Mouse (Mus musculus): ENCODE measurements at regions not wholly inside any gene's neighbourhood (a gene's known extent, or its start where the extent isn't known, plus 50 kb on each side); places are given as distances from the start of the nearest gene placed in this dataset.

DNA sequence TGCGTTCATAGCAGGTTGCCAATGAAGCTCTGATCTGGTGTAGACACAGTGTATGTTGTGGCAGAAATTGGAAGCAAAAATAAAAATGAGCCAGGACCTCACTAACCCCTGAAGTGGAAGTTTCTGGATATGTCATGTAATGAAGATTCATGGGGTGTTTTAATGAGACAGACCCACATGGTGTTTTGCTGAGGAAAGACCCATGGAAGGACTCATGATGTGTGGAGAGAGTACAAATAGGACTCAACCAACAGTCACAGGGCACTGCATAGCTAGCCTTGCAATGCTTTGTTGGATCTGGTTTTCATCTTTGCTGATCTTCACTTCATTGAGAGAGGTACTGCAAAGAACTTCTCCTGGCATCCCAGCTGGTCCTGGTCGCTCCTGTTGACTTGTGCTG is 2399.2 kb upstream of the Gm7489 start:
- no peaks in the 10 kb centered on the region for H3K36me3 ChIP-seq (ENCODE audit: control insufficient read depth, insufficient read depth, low read length)
- no peaks in the 10 kb centered on the region for H3K27me3 ChIP-seq (replicated peaks; ENCODE audit: control insufficient read depth, insufficient read depth, low read length)
- H3K4me3 ChIP-seq (ENCODE audit: insufficient read depth, low read depth, low read length): no peak overlapping the region
- H3K27ac ChIP-seq (ENCODE audit: insufficient read depth, low read depth, low read length): no peak overlapping the region
- DNase-seq: no peak
- no peak for TF ChIP-seq CTCF (conservative IDR thresholded peaks at IDR 0.05; ENCODE audit: insufficient read depth, insufficient read length, low read depth, low read length)
- TF ChIP-seq POLR2A (IDR thresholded peaks at IDR 0.05; ENCODE audit: low read depth, low read length): no peak
- no peaks in the 10 kb centered on the region for H3K4me1 ChIP-seq (ENCODE audit: control insufficient read depth, insufficient read depth, low read length)
- 92% methylated on average over 2 of the region's 2 CpGs for WGBS

DNA sequence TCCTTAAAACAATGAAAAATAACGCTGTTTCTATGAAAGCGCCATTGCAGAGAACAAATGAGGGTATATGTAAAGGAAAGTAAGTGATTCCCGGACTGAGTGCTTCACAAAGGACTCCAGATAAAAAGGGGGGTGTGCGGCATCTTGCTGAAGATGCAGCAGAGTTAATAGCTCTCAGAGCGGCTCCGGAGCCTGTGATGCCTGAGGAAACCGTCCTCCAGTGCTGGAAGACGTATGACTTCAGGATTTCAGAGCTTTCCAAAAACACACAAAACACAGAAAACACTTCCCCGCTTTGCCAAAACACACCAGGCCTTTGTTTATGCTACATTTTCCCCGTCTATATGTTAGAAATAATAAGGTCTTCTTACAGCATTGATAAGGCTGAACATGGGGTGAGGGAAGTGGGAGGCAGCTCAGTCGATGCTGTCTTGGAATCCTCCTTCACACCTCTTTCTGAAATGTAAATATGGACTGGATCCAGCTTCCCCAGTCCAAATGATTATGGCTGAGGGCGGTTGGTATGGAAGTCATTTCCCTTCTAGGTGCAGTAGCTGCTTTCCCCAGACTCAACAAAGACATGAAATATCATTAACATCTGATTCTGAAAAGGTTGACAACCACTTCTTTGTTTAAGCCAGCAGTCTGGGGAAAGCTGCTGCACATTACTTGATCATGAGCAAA is 2382.5 kb upstream of the Gm7489 start:
- Histone ChIP-seq H3K4me1 (ENCODE audit: control insufficient read depth, insufficient read depth, low read length) (no peaks in the 10 kb centered on the region), H3K36me3 (ENCODE audit: control insufficient read depth, insufficient read depth, low read length) (no peaks in the 10 kb centered on the region), H3K27ac (ENCODE audit: insufficient read depth, low read depth, low read length) (no peak overlapping the region), H3K4me3 (ENCODE audit: insufficient read depth, low read depth, low read length) (no peak overlapping the region), H3K27me3 (replicated peaks; ENCODE audit: control insufficient read depth, insufficient read depth, low read length) (no peaks in the 10 kb centered on the region)
- 80% methylated on average over 12 of the region's 12 CpGs for WGBS
- no peak for TF ChIP-seq CTCF (conservative IDR thresholded peaks at IDR 0.05; ENCODE audit: insufficient read depth, insufficient read length, low read depth, low read length)
- TF ChIP-seq POLR2A (IDR thresholded peaks at IDR 0.05; ENCODE audit: low read depth, low read length): no peak
- no peak for DNase-seq

DNA sequence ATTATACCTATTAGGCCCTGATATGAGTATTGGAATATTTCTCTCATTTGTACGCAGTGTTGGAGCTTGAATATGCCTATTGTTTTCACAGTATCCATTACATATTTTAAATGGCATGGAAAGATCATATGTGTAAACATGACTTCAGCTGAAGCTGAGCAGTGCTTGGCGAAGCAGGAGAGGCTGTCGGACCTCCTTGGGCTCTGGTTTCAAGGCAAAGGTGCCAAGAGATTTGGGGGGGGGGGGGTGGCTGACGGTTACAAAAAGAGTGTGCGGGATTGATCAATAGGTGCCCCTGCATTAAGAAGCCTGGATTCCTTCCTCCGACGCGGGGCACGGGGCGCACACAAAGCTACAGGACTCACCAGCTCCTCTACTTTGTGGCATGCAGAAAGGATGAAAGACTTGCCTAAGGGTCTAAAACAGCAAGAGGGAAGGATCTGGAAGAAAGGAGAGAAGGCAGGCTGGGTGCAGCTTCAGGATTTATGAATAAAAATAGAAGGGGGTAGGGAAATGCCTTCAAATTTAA is 2381.9 kb upstream of the Gm7489 start:
- TF ChIP-seq POLR2A (IDR thresholded peaks at IDR 0.05; ENCODE audit: low read depth, low read length) (no peak), CTCF (conservative IDR thresholded peaks at IDR 0.05; ENCODE audit: insufficient read depth, insufficient read length, low read depth, low read length) (no peak)
- Histone ChIP-seq H3K27me3 (replicated peaks; ENCODE audit: control insufficient read depth, insufficient read depth, low read length) (no peaks in the 10 kb centered on the region), H3K27ac (ENCODE audit: insufficient read depth, low read depth, low read length) (no peak overlapping the region), H3K4me3 (ENCODE audit: insufficient read depth, low read depth, low read length) (no peak overlapping the region), H3K4me1 (ENCODE audit: control insufficient read depth, insufficient read depth, low read length) (no peaks in the 10 kb centered on the region), H3K36me3 (ENCODE audit: control insufficient read depth, insufficient read depth, low read length) (no peaks in the 10 kb centered on the region)
- WGBS: 73% methylated on average over 10 of the region's 10 CpGs
- no peak for DNase-seq

DNA sequence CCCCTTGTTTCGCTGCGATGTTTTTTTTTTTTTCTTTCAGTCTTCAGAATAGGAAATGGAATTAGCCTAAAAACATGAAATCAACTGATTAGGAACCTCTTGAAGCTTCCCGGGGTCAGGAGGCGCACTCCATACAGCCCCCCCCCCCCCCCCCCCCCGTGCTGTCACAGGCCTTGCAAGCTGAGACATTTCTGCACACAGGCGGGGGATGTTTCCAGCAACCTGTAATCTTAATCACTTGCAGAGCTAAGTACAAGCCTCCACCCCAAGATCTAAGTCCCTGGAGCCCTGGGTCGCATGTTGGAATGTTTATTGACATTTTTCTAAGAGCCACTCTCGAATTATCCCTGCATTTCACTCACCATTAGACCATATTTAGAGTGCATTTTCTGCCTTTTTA is 2381.4 kb upstream of the Gm7489 start:
- Histone ChIP-seq H3K36me3 (ENCODE audit: control insufficient read depth, insufficient read depth, low read length) (no peaks in the 10 kb centered on the region), H3K27me3 (replicated peaks; ENCODE audit: control insufficient read depth, insufficient read depth, low read length) (no peaks in the 10 kb centered on the region), H3K27ac (ENCODE audit: insufficient read depth, low read depth, low read length) (no peak overlapping the region), H3K4me1 (ENCODE audit: control insufficient read depth, insufficient read depth, low read length) (no peaks in the 10 kb centered on the region), H3K4me3 (ENCODE audit: insufficient read depth, low read depth, low read length) (no peak overlapping the region)
- WGBS: 36% methylated on average over 8 of the region's 8 CpGs
- TF ChIP-seq POLR2A (IDR thresholded peaks at IDR 0.05; ENCODE audit: low read depth, low read length): no peak
- TF ChIP-seq CTCF (conservative IDR thresholded peaks at IDR 0.05; ENCODE audit: insufficient read depth, insufficient read length, low read depth, low read length): no peak
- DNase-seq: no peak

DNA sequence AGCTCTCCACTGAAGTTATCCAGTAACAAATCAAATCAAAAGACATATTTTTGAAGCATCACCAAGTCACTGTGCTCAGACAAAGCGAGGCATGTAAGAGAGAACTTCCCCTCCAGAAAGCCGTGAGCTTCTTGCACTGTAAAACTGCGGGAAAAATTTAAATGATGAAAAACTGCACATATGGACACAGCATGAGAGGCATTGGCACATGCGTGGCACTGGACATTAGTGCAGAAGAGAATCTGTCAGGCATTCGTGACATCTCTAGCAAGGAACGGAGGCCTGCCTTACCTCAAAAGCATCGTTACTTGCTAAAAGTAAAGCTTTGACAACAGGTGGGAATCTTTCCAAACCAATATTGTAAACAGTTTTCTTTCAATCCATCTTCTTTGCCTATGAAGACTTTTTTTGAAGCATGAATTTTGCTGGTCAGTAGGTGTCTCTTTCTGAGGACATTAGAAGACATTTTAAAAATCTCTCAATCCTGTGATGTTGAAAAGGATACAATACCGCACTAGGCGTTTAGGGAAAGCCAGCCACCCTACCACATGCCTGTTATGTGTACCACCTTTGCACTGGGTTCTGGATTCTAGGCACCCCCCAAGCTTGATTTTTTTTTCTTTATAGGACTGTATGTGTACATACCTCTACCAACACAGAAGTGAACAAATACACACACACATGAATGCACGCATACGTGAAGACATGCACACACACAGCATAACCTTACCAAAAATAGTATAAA is 2380.5 kb upstream of the Gm7489 start:
- 86% methylated on average over 11 of the region's 11 CpGs for WGBS
- DNase-seq: no peak
- no peak overlapping the region for H3K27ac ChIP-seq (ENCODE audit: insufficient read depth, low read depth, low read length)
- TF ChIP-seq POLR2A (IDR thresholded peaks at IDR 0.05; ENCODE audit: low read depth, low read length) (no peak), CTCF (conservative IDR thresholded peaks at IDR 0.05; ENCODE audit: insufficient read depth, insufficient read length, low read depth, low read length) (no peak)
- no peaks in the 10 kb centered on the region for H3K36me3 ChIP-seq (ENCODE audit: control insufficient read depth, insufficient read depth, low read length)
- no peaks in the 10 kb centered on the region for H3K27me3 ChIP-seq (replicated peaks; ENCODE audit: control insufficient read depth, insufficient read depth, low read length)
- no peaks in the 10 kb centered on the region for H3K4me1 ChIP-seq (ENCODE audit: control insufficient read depth, insufficient read depth, low read length)
- H3K4me3 ChIP-seq (ENCODE audit: insufficient read depth, low read depth, low read length): no peak overlapping the region

DNA sequence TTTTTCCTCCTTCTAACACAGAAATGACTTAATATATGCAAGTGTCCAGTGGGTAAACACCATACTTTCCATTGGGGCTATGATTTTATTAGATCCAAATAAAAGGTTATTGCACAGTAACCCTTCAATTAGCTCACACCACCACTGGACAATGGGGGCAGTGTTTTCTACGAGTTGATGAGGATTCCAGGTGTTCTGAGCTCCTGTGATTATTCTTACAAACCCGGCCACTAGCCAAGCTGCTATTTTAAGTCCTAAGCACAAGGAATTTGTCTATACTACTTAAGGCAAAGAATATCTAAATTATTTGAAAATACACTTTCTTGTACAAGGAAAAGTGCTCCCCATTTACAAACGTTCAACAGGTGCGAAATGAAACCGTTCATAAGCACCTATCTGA is 2379.9 kb upstream of the Gm7489 start:
- Histone ChIP-seq H3K36me3 (ENCODE audit: control insufficient read depth, insufficient read depth, low read length) (no peaks in the 10 kb centered on the region), H3K27ac (ENCODE audit: insufficient read depth, low read depth, low read length) (no peak overlapping the region), H3K4me1 (ENCODE audit: control insufficient read depth, insufficient read depth, low read length) (no peaks in the 10 kb centered on the region), H3K27me3 (replicated peaks; ENCODE audit: control insufficient read depth, insufficient read depth, low read length) (no peaks in the 10 kb centered on the region), H3K4me3 (ENCODE audit: insufficient read depth, low read depth, low read length) (no peak overlapping the region)
- no peak for DNase-seq
- TF ChIP-seq CTCF (conservative IDR thresholded peaks at IDR 0.05; ENCODE audit: insufficient read depth, insufficient read length, low read depth, low read length) (no peak), POLR2A (IDR thresholded peaks at IDR 0.05; ENCODE audit: low read depth, low read length) (no peak)
- 78% methylated on average over 5 of the region's 5 CpGs for WGBS

DNA sequence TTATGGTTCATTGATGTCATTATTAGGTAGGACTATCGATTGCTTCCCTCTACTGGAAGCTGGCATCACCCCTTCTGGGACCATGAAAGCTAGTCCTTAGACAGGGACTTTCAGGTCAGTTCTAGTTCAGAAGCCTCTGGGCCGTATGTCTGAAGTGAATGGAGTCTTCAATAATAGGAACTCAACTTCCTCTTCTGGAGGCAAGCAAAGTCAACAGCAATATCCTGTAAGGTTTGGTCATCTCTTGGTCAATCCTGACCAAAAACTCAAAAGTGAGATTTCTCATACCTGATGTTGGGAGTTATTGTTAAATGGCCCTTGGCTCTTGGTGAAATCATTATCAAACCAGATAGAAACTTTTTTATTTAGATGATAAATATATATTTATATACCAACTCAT is 2377.6 kb upstream of the Gm7489 start:
- WGBS: 89% methylated on average over 2 of the region's 2 CpGs
- H3K27ac ChIP-seq (ENCODE audit: insufficient read depth, low read depth, low read length): no peak overlapping the region
- H3K4me1 ChIP-seq (ENCODE audit: control insufficient read depth, insufficient read depth, low read length): no peaks in the 10 kb centered on the region
- no peak for TF ChIP-seq POLR2A (IDR thresholded peaks at IDR 0.05; ENCODE audit: low read depth, low read length)
- H3K27me3 ChIP-seq (replicated peaks; ENCODE audit: control insufficient read depth, insufficient read depth, low read length): no peaks in the 10 kb centered on the region
- H3K36me3 ChIP-seq (ENCODE audit: control insufficient read depth, insufficient read depth, low read length): no peaks in the 10 kb centered on the region
- DNase-seq: no peak
- H3K4me3 ChIP-seq (ENCODE audit: insufficient read depth, low read depth, low read length): no peak overlapping the region
